Mouse (Mus musculus) neural tube, embryonic 12.5 days (tissue): Measurements from ENCODE around the gene Rpl36al. TPM values are rescaled to one million over a fixed set of nuclear protein-coding genes. Genes with fewer than 3 reads are reported as not detected.

ENCODE experiments used
- ATAC-seq: fragments of 200-750 bp; cut with Nextera tagmentation; 2 replicates; pipeline ENCODE4 v1.8.0; 2017; ENCODE audit warnings: low read depth, mild to moderate bottlenecking, moderate TSS enrichment, moderate library complexity; ENCODE audit not compliant: low FRiP score
- H3K27ac ChIP-seq: fragments of 300-500 bp; sonication (generic); 2 replicates; pipeline ENCODE4 v1.5.1; 2016
- H3K27me3 ChIP-seq: fragments of 300-500 bp; sonication (generic); replicated peaks from 2 replicates; pipeline ENCODE4 v1.6.1; 2016; ENCODE audit warnings: mild to moderate bottlenecking
- H3K36me3 ChIP-seq: fragments of 300-500 bp; sonication (generic); 2 replicates; pipeline ENCODE4 v1.6.1; 2016; ENCODE audit warnings: mild to moderate bottlenecking
- H3K4me1 ChIP-seq: fragments of 300-500 bp; sonication (generic); 2 replicates; pipeline ENCODE4 v1.6.1; 2016
- H3K4me2 ChIP-seq: fragments of 300-500 bp; sonication (generic); replicated peaks from 2 replicates; pipeline ENCODE4 v1.6.1; 2016; ENCODE audit warnings: mild to moderate bottlenecking
- H3K4me3 ChIP-seq: fragments of 300-500 bp; sonication (generic); 2 replicates; pipeline ENCODE4 v1.5.1; 2016
- H3K9ac ChIP-seq: fragments of 300-500 bp; sonication (generic); 2 replicates; pipeline ENCODE4 v1.6.1; 2016; ENCODE audit warnings: mild to moderate bottlenecking
- H3K9me3 ChIP-seq: fragments of 300-500 bp; sonication (generic); 2 replicates; pipeline ENCODE4 v1.6.1; 2016; ENCODE audit warnings: mild to moderate bottlenecking
- WGBS: fragments of 180-500 bp; shearing (Covaris S2); methylation state at CpG from one replicate; pipeline ENCODE4 v1.1.7; 2016; 5-methylcytosine and 5-hydroxymethylcytosine counted together
- microRNA-seq: library from miRNA; unstranded; fragments of <30 nt; microRNA quantifications from one replicate; pipeline ENCODE4, GENCODE M21; 2017
- polyA plus RNA-seq: library from polyadenylated mRNA; unstranded; fragments of >200 nt; fragmentation: Nextera tagmentation; extraction: Ambion mirVana; gene quantifications from 2 replicates; pipeline ENCODE4 v1.2.1, GENCODE M21; 2016

The Rpl36al gene
- polyA plus RNA-seq, 1 experiment from 2014 or later = 444 TPM

GRCm38 (mm10) chr12:69143460-69143859 is 40.4 kb downstream of the Rpl36al start:
- Histone ChIP-seq H3K9me3 (no peaks in the 10 kb centered on the region), H3K27ac (no peak overlapping the region), H3K4me1 (no peaks in the 10 kb centered on the region), H3K4me3 (no peak overlapping the region), H3K36me3 (no peaks in the 10 kb centered on the region), H3K4me2 (no peak overlapping the region), H3K27me3 (no peaks in the 10 kb centered on the region), H3K9ac (no peak overlapping the region)
- 76% methylated on average over 6 of the region's 6 CpGs for WGBS
- ATAC-seq = no peak

- Histone ChIP-seq H3K4me3 (no peak overlapping the region), H3K27ac (no peak overlapping the region), H3K9ac (no peak overlapping the region), H3K4me2 (no peak overlapping the region), H3K27me3 (no peaks in the 10 kb centered on the region), H3K9me3 (no peaks in the 10 kb centered on the region), H3K4me1 (no peaks in the 10 kb centered on the region), H3K36me3 (no peaks in the 10 kb centered on the region)
- ATAC-seq = no peak
- WGBS = 89% methylated on average over 7 of the region's 7 CpGs
These were observed 44.0 kb downstream of the Rpl36al start for GRCm38 (mm10) chr12:69139841-69140240.

GRCm38 (mm10) chr12:69139201-69139600 is 44.7 kb downstream of the Rpl36al start:
- Histone ChIP-seq H3K4me2 (no peak overlapping the region), H3K4me3 (no peak overlapping the region), H3K9me3 (no peaks in the 10 kb centered on the region), H3K27ac (no peak overlapping the region), H3K9ac (no peak overlapping the region), H3K36me3 (no peaks in the 10 kb centered on the region), H3K27me3 (no peaks in the 10 kb centered on the region), H3K4me1 (no peaks in the 10 kb centered on the region)
- 91% methylated on average over 3 of the region's 3 CpGs for WGBS
- ATAC-seq = no peak

Small RNA genes lying within 50 kb of the gene (microRNA-seq; reads per million reads assigned to microRNA genes)
- gene Gm47287 = not detected
- gene Gm47295 = 0.87 reads per million

Other genes with a start within 250 kb of the Rpl36al start
- 1,233 and 1,267 TPM in 2 replicates for gene Rps29, start 24.9 kb downstream of the Rpl36al start, polyA plus RNA-seq
- gene Lrr1, start 15.3 kb downstream of the Rpl36al start, polyA plus RNA-seq = 13.8 and 17.4 TPM in 2 replicates
- 50.7 and 51.2 TPM in 2 replicates for gene Mgat2, start 74 bp upstream of the Rpl36al start, polyA plus RNA-seq
- 26.6 and 27.6 TPM in 2 replicates for gene Gm49383, start 13.0 kb upstream of the Rpl36al start, polyA plus RNA-seq
- gene Dnaaf2, start 14.3 kb upstream of the Rpl36al start, polyA plus RNA-seq = 11.7 and 12.1 TPM in 2 replicates
- 21.0 and 22.7 TPM in 2 replicates for gene Gm49384, start 20.2 kb upstream of the Rpl36al start, polyA plus RNA-seq
- gene Pole2, start 44.1 kb upstream of the Rpl36al start, polyA plus RNA-seq = 14.0 and 15.6 TPM in 2 replicates
- 5.7 TPM in 2 replicates for gene Klhdc1, start 57.1 kb upstream of the Rpl36al start, polyA plus RNA-seq
- 286 TPM in 2 replicates for gene Klhdc2, start 112.6 kb upstream of the Rpl36al start, polyA plus RNA-seq
- gene Nemf, start 173.1 kb upstream of the Rpl36al start, polyA plus RNA-seq = 89.2 and 96.3 TPM in 2 replicates
- 57.6 and 60.3 TPM in 2 replicates for gene Arf6, start 188.1 kb upstream of the Rpl36al start, polyA plus RNA-seq
- gene Gm9887, start 188.4 kb upstream of the Rpl36al start, polyA plus RNA-seq = 2.0 and 2.4 TPM in 2 replicates